Mouse (Mus musculus) CH12.LX (cell line): ENCODE results near the gene Prkacb. TPM values are rescaled to one million over a fixed set of nuclear protein-coding genes. Genes with fewer than 3 reads are reported as not detected.

Experiments
- DNase-seq: peaks from one replicate; pipeline ENCODE4 v3.0.0-alpha.2; 2013; ENCODE audit errors: extremely low read depth
- H3K27ac ChIP-seq: 2 replicates; pipeline ENCODE4 v1.5.1; 2012; ENCODE audit warnings: low read depth, mild to moderate bottlenecking, control low read depth, moderate library complexity; ENCODE audit not compliant: insufficient read depth
- H3K27me3 ChIP-seq: replicated peaks from 2 replicates; pipeline ENCODE3; 2012; ENCODE audit warnings: inconsistent platforms
- H3K36me3 ChIP-seq, 2 experiments: replicated peaks in 1 of 2; 2 replicates each; pipeline versions ENCODE3 to v1.6.1; 2012; ENCODE audit warnings: inconsistent platforms in 1 of 2, low read length in 1 of 2, mild to moderate bottlenecking in 1 of 2, mixed read lengths in 1 of 2, moderate library complexity in 1 of 2; ENCODE audit not compliant: control insufficient read depth in 1 of 2, insufficient read depth in 1 of 2
- H3K4me1 ChIP-seq, 2 experiments: 2 replicates each; pipeline ENCODE4 v1.6.1; 2012; ENCODE audit warnings: inconsistent platforms in 1 of 2, moderate library complexity in 1 of 2; ENCODE audit not compliant: insufficient read depth in 2 of 2, control insufficient read depth in 1 of 2
- H3K4me2 ChIP-seq: 2 replicates; pipeline ENCODE4 v1.6.1; 2012; ENCODE audit warnings: low read depth, mild to moderate bottlenecking, control low read depth; ENCODE audit not compliant: poor library complexity, insufficient read depth, severe bottlenecking
- H3K4me3 ChIP-seq, 3 experiments: fragments of 150-350 bp in 1 of 3; sonication (generic) in 1 of 3; replicated peaks in 1 of 3; 2 replicates each; pipeline versions ENCODE3 to v1.5.1; 2011 to 2012; ENCODE audit warnings: low read depth in 2 of 3, low read length in 2 of 3, mild to moderate bottlenecking in 2 of 3, moderate library complexity in 2 of 3, control low read depth in 1 of 3, improper control_type of control experiment in 1 of 3, inconsistent platforms in 1 of 3, mixed read lengths in 1 of 3; ENCODE audit not compliant: poor library complexity in 1 of 3
- H3K79me2 ChIP-seq: replicated peaks from 2 replicates; pipeline ENCODE4 v1.6.1; 2012; ENCODE audit warnings: mild to moderate bottlenecking, moderate library complexity; ENCODE audit not compliant: control insufficient read depth, poor library complexity, insufficient read depth, severe bottlenecking; ENCODE audit errors: extremely low read depth
- H3K9ac ChIP-seq: 2 replicates; pipeline ENCODE4 v1.6.1; 2012; ENCODE audit warnings: low read depth, mild to moderate bottlenecking, control low read depth, moderate library complexity; ENCODE audit not compliant: insufficient read depth
- H3K9me3 ChIP-seq: replicated peaks from 2 replicates; pipeline ENCODE3; 2012; ENCODE audit warnings: low read length, inconsistent platforms, mixed read lengths
- CHD2 ChIP-seq: IDR thresholded peaks from 2 replicates; pipeline ENCODE4 v1.6.1; 2011; ENCODE audit warnings: low read length, improper control_type of control experiment
- ETS1 ChIP-seq: conservative IDR thresholded peaks from 2 replicates; pipeline ENCODE4 v1.6.1; 2012; ENCODE audit warnings: low read depth, mild to moderate bottlenecking, inconsistent platforms, low read length, improper control_type of control experiment, moderate library complexity
- JUND ChIP-seq: conservative IDR thresholded peaks from 2 replicates; pipeline ENCODE4 v1.6.1; 2011; ENCODE audit warnings: low read depth, low read length, improper control_type of control experiment
- MXI1 ChIP-seq: IDR thresholded peaks from 2 replicates; pipeline ENCODE4 v1.6.1; 2011; ENCODE audit warnings: mild to moderate bottlenecking, low read depth, low read length, improper control_type of control experiment
- USF1 ChIP-seq: IDR thresholded peaks from 2 replicates; pipeline ENCODE4 v1.6.1; 2014; ENCODE audit warnings: low read depth, mild to moderate bottlenecking, inconsistent platforms, low read length, improper control_type of control experiment
- USF2 ChIP-seq: conservative IDR thresholded peaks from 2 replicates; pipeline ENCODE4 v1.6.1; 2011; ENCODE audit warnings: low read depth, low read length, improper control_type of control experiment
- ZNF384 ChIP-seq: IDR thresholded peaks from 2 replicates; pipeline ENCODE4 v1.6.1; 2012; ENCODE audit warnings: low read depth, low read length, improper control_type of control experiment, inconsistent platforms
- dilution Hi-C: fragments of 300-500 bp; cut with MboI; formaldehyde crosslinking; loops from 2 replicates; pipeline ENCODE4 v1.14.3; 2020; ENCODE audit warnings: low sequenced_read_pairs; ENCODE audit not compliant: extremely low pct_unique_long_range_greater_than_20kb, extremely low pct_ligation_motif_present
- in situ Hi-C: fragments of 300-500 bp; cut with MboI; formaldehyde crosslinking; loops from 3 replicates; pipeline ENCODE4 v1.14.3; 2019; ENCODE audit warnings: low sequenced_read_pairs, low pct_ligation_motif_present, low pct_unique_long_range_greater_than_20kb, mixed read lengths
- polyA plus RNA-seq: library from polyadenylated mRNA; unstranded; fragments of >175 nt; gene quantifications from 2 replicates; pipeline ENCODE4 v1.2.1, GENCODE M21; 2012; ENCODE audit warnings: low read depth; ENCODE audit not compliant: insufficient read length
- total RNA-seq, 2 experiments: library from RNA; depleted of rRNA; stranded (reverse); fragments of 300-350 nt in 1 of 2; fragments of >200 nt in 1 of 2; gene quantifications; 2 replicates each; pipeline ENCODE4 v1.2.3; 2012 to 2014

The Prkacb gene
- total and polyA plus RNA-seq, 3 experiments: 33.1 to 65.1 (median 62.1) TPM

GRCm38 (mm10) chr3:146681696-146682095, 131.1 kb downstream of the Prkacb start:
- DNase-seq: no peak
- H3K4me2 ChIP-seq: peak overlapping the region; percentile 99
- no peaks in the 10 kb centered on the region for H3K9me3 ChIP-seq
- H3K9ac ChIP-seq: peak overlapping the region; percentile 27
- H3K4me3 ChIP-seq: peak overlapping the region in 1 of 3 experiments; percentile 12
- no peak overlapping the region for H3K27ac ChIP-seq
- in situ Hi-C loops: no loop called here
- dilution Hi-C loops: no loop called here
- no peaks in the 10 kb centered on the region for H3K36me3 ChIP-seq
- H3K79me2 ChIP-seq: no peaks in the 10 kb centered on the region
- H3K27me3 ChIP-seq: no peaks in the 10 kb centered on the region
- H3K4me1 ChIP-seq: peaks cover 2 to 3% of the 10 kb centered on the region in 2 experiments; a peak in 2 of 4 replicates
- TF ChIP-seq MXI1 (0 out of 2 replicates have a peak, but pooled peaks have one; percentile 10), ETS1 (no peak; the same call in 1 of the 2 replicates)
- TF ChIP-seq, all 38 proteins: peak for 1

GRCm38 (mm10) chr3:146680625-146681024, 132.2 kb downstream of the Prkacb start:
- Histone ChIP-seq H3K4me2 (no peak overlapping the region), H3K36me3 (no peaks in the 10 kb centered on the region), H3K4me3 (no peak overlapping the region), H3K79me2 (no peaks in the 10 kb centered on the region), H3K27me3 (no peaks in the 10 kb centered on the region), H3K4me1 (peaks cover 2 to 3% of the 10 kb centered on the region in 2 experiments; a peak in 2 of 4 replicates), H3K9me3 (no peaks in the 10 kb centered on the region), H3K27ac (no peak overlapping the region), H3K9ac (no peak overlapping the region)
- in situ Hi-C loops: no loop called here
- no peak for DNase-seq
- dilution Hi-C loops: no loop called here
- TF ChIP-seq ETS1: no peak
- no peak for TF ChIP-seq ZNF384
- no peak for TF ChIP-seq JUND

GRCm38 (mm10) chr3:146679646-146680045, 133.1 kb downstream of the Prkacb start:
- Histone ChIP-seq H3K36me3 (no peaks in the 10 kb centered on the region), H3K4me2 (no peak overlapping the region), H3K4me1 (peaks cover 2 to 3% of the 10 kb centered on the region in 2 experiments; a peak in 2 of 4 replicates), H3K9me3 (no peaks in the 10 kb centered on the region), H3K27me3 (no peaks in the 10 kb centered on the region), H3K79me2 (no peaks in the 10 kb centered on the region), H3K27ac (no peak overlapping the region), H3K4me3 (no peak overlapping the region), H3K9ac (no peak overlapping the region)
- in situ Hi-C loops: no loop called here
- dilution Hi-C loops: no loop called here
- no peak for DNase-seq
- peak; percentile 41 for TF ChIP-seq USF2
- peak; percentile 49 for TF ChIP-seq USF1
- TF ChIP-seq JUND: no peak
- TF ChIP-seq CHD2: no peak

Other genes starting within 250 kb of the Prkacb start
- gene Uox, start 242.6 kb downstream of the Prkacb start, total RNA-seq (2012; rRNA removed): not detected in 2 replicates
- gene Uox, start 242.6 kb downstream of the Prkacb start, total RNA-seq (2014; rRNA removed): not detected in 2 replicates
- gene Uox, start 242.6 kb downstream of the Prkacb start, polyA plus RNA-seq: not detected in 2 replicates
- gene Dnase2b, start 197.4 kb downstream of the Prkacb start, total RNA-seq (2012; rRNA removed): not detected in 2 replicates
- not detected in 2 replicates for gene Dnase2b, start 197.4 kb downstream of the Prkacb start, total RNA-seq (2014; rRNA removed)
- gene Dnase2b, start 197.4 kb downstream of the Prkacb start, polyA plus RNA-seq: not detected in 2 replicates
- gene 4930503B20Rik, start 161.7 kb downstream of the Prkacb start, total RNA-seq (2012; rRNA removed): not detected in 2 replicates
- gene 4930503B20Rik, start 161.7 kb downstream of the Prkacb start, total RNA-seq (2014; rRNA removed): not detected in 2 replicates
- not detected in 2 replicates for gene 4930503B20Rik, start 161.7 kb downstream of the Prkacb start, polyA plus RNA-seq
- gene Samd13, start 127.4 kb downstream of the Prkacb start, total RNA-seq (2012; rRNA removed): not detected in 2 replicates
- gene Samd13, start 127.4 kb downstream of the Prkacb start, total RNA-seq (2014; rRNA removed): not detected in 2 replicates
- gene Samd13, start 127.4 kb downstream of the Prkacb start, polyA plus RNA-seq: not detected in 2 replicates
- gene Ttll7, start 39.4 kb upstream of the Prkacb start, total RNA-seq (2012; rRNA removed): 1.9 and 3.9 TPM in 2 replicates
- 2.0 TPM in 2 replicates for gene Ttll7, start 39.4 kb upstream of the Prkacb start, total RNA-seq (2014; rRNA removed)
- 1.1 and 1.7 TPM in 2 replicates for gene Ttll7, start 39.4 kb upstream of the Prkacb start, polyA plus RNA-seq